Mouse (Mus musculus): ENCODE results near the gene Gm45062. TPM values are rescaled to one million over a fixed set of nuclear protein-coding genes. Genes with fewer than 3 reads are reported as not detected.

The Gm45062 gene
- total and polyA plus RNA-seq, 3 experiments, result 2.2 to 3.6 TPM; not detected in 1

DNA sequence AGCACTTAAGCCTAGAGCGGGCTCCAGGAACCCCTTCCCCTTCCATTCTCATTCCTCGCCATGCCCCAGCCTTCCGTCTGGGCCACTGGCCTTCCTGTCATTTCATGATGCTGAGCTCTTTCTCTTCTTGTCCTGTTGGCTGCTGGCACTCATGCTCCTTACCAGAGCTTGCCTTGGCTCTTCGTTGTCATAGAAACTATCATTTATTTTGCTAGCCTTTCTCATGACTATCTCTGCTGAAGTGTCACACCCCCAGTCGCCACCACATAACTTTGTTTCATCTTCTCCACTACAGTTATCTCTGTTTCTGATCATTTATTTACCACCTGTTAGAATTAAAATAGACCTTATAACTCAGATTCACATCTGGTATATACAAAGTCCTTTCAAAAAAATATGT is 117.1 kb downstream of the Gm45062 start:
- DNase-seq (ENCODE audit: low read depth, low spot score), result no peak
- H3K9me3 ChIP-seq (replicated peaks; ENCODE audit: insufficient read depth, low read length), result no peaks in the 10 kb centered on the region
- no peak overlapping the region for H3K9ac ChIP-seq (ENCODE audit: control insufficient read depth, low read depth, low read length, poor library complexity, severe bottlenecking)

DNA sequence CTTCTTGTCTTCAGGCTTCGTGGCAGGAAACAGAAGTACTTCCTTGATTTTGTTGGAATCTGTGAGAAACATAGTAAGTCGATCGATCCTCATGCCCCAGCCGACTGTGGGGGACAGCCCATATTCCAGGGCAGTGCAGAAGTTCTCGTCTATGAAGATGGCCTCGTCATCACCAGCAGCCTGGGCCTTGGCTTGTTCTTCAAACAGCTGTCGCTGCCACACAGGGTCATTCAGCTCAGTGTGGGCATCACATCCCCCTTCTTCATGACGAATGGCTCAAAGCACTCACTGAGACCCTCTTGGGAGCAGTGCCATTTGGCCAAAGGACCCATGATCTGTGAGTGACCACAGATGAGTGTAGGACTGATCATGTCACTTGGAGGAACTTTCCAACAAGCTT is 118.4 kb downstream of the Gm45062 start:
- no peak overlapping the region for H3K27ac ChIP-seq (ENCODE audit: control insufficient read depth, low read depth, low read length)
- no peak overlapping the region for H3K4me3 ChIP-seq (ENCODE audit: control insufficient read depth in 1 of 2, insufficient read depth in 1 of 2, low read depth in 2 of 2, low read length in 2 of 2)
- H3K36me3 ChIP-seq (ENCODE audit: control insufficient read depth in 1 of 2, insufficient read depth in 2 of 2, low read length in 2 of 2), result no peaks in the 10 kb centered on the region
- H3K79me2 ChIP-seq (ENCODE audit: control insufficient read depth, insufficient read depth, low read length, poor library complexity), result no peaks in the 10 kb centered on the region
- H3K9me3 ChIP-seq (replicated peaks; ENCODE audit: insufficient read depth, low read length), result no peaks in the 10 kb centered on the region
- no peak overlapping the region for H3K9ac ChIP-seq (ENCODE audit: control insufficient read depth, low read depth, low read length, poor library complexity, severe bottlenecking)
- TF ChIP-seq USF2 (IDR thresholded peaks at IDR 0.05; ENCODE audit: borderline replicate concordance in 1 of 2, insufficient read depth in 1 of 2, low read depth in 1 of 2, low read length in 2 of 2) (no peak), MAZ (IDR thresholded peaks at IDR 0.05; ENCODE audit: low read depth, low read length) (no peak), ELF1 (IDR thresholded peaks at IDR 0.05; ENCODE audit: low read depth, low read length) (no peak), CHD1 (IDR thresholded peaks at IDR 0.05; ENCODE audit: low read depth, low read length) (no peak), POLR2AphosphoS5 (IDR thresholded peaks at IDR 0.05; ENCODE audit: borderline replicate concordance, low read depth, low read length) (no peak), TAL1 (IDR thresholded peaks at IDR 0.05; ENCODE audit: low read length) (no peak), EP300 (IDR thresholded peaks at IDR 0.05; ENCODE audit: low read depth in 1 of 2, low read length in 2 of 2) (no peak), MXI1 (IDR thresholded peaks at IDR 0.05; ENCODE audit: low read depth, low read length) (no peak), KAT2A (conservative IDR thresholded peaks at IDR 0.05; ENCODE audit: low read depth, low read length) (no peak), GATA1 (IDR thresholded peaks at IDR 0.05; ENCODE audit: low read depth, low read length) (no peak), POLR2AphosphoS2 (IDR thresholded peaks at IDR 0.05; ENCODE audit: low read length) (no peak), CHD2 (IDR thresholded peaks at IDR 0.05; ENCODE audit: low read length) (no peak), GABPA (IDR thresholded peaks at IDR 0.05; ENCODE audit: low read depth, low read length) (no peak), RCOR1 (IDR thresholded peaks at IDR 0.05; ENCODE audit: low read depth, low read length) (no peak), MAFK (IDR thresholded peaks at IDR 0.05; ENCODE audit: borderline replicate concordance, low read depth, low read length) (no peak)
- H3K4me1 ChIP-seq (ENCODE audit: control insufficient read depth in 1 of 2, insufficient read depth in 2 of 2, low read length in 2 of 2), result no peaks in the 10 kb centered on the region
- H3K27me3 ChIP-seq (ENCODE audit: control insufficient read depth in 1 of 2, insufficient read depth in 2 of 2, low read length in 2 of 2), result no peaks in the 10 kb centered on the region
- no peak for DNase-seq (ENCODE audit: low read depth, low spot score)

More for the DNA sequence above, 117.1 kb downstream of the Gm45062 start:
- no peaks in the 10 kb centered on the region for H3K27me3 ChIP-seq (ENCODE audit: control insufficient read depth in 1 of 2, insufficient read depth in 2 of 2, low read length in 2 of 2)
- TF ChIP-seq POLR2A (IDR thresholded peaks at IDR 0.05; ENCODE audit: control insufficient read depth in 1 of 2, insufficient read depth in 1 of 2, low read depth in 1 of 2, low read length in 2 of 2, poor library complexity in 1 of 2) (no peak), ETS1 (IDR thresholded peaks at IDR 0.05; ENCODE audit: low read depth, low read length) (no peak), ZC3H11A (IDR thresholded peaks at IDR 0.05; ENCODE audit: low read depth, low read length) (no peak), MAX (IDR thresholded peaks at IDR 0.05; ENCODE audit: low read length) (no peak)
- no peak overlapping the region for H3K4me3 ChIP-seq (ENCODE audit: control insufficient read depth in 1 of 2, insufficient read depth in 1 of 2, low read depth in 2 of 2, low read length in 2 of 2)
- H3K27ac ChIP-seq (ENCODE audit: control insufficient read depth, low read depth, low read length), result no peak overlapping the region
- no peaks in the 10 kb centered on the region for H3K4me1 ChIP-seq (ENCODE audit: control insufficient read depth in 1 of 2, insufficient read depth in 2 of 2, low read length in 2 of 2)
- no peaks in the 10 kb centered on the region for H3K79me2 ChIP-seq (ENCODE audit: control insufficient read depth, insufficient read depth, low read length, poor library complexity)
- H3K36me3 ChIP-seq (ENCODE audit: control insufficient read depth in 1 of 2, insufficient read depth in 2 of 2, low read length in 2 of 2), result no peaks in the 10 kb centered on the region
